Mouse (Mus musculus) MEL (cell line): Measurements from ENCODE around the gene Vill. TPM values are rescaled to one million over a fixed set of nuclear protein-coding genes. Genes with fewer than 3 reads are reported as not detected.

Source experiments
- DNase-seq: peaks from one replicate; pipeline ENCODE4 v3.0.0; 2011; ENCODE audit warnings: low read depth, low spot score
- H3K27ac ChIP-seq: 2 replicates; pipeline ENCODE4 v1.5.1; 2012; ENCODE audit warnings: low read depth, mild to moderate bottlenecking, control low read depth, low read length, moderate library complexity; ENCODE audit not compliant: control insufficient read depth
- H3K27me3 ChIP-seq, 2 experiments: fragments of 150-350 bp in 1 of 2; sonication (generic) in 1 of 2; 2 replicates each; pipeline ENCODE4 v1.6.1; 2012; ENCODE audit warnings: low read length in 2 of 2, mild to moderate bottlenecking in 2 of 2, improper control_type of control experiment in 1 of 2, moderate library complexity in 1 of 2; ENCODE audit not compliant: insufficient read depth in 2 of 2, control insufficient read depth in 1 of 2
- H3K36me3 ChIP-seq, 2 experiments: 2 replicates each; pipeline ENCODE4 v1.6.1; 2012 to 2014; ENCODE audit warnings: low read length in 2 of 2, improper control_type of control experiment in 1 of 2, inconsistent platforms in 1 of 2, mild to moderate bottlenecking in 1 of 2; ENCODE audit not compliant: insufficient read depth in 2 of 2, control insufficient read depth in 1 of 2
- H3K4me1 ChIP-seq, 2 experiments: fragments of 150-350 bp in 1 of 2; sonication (generic) in 1 of 2; 2 replicates each; pipeline ENCODE4 v1.6.1; 2012; ENCODE audit warnings: low read length in 2 of 2, improper control_type of control experiment in 1 of 2, mild to moderate bottlenecking in 1 of 2; ENCODE audit not compliant: insufficient read depth in 2 of 2, control insufficient read depth in 1 of 2
- H3K4me3 ChIP-seq, 2 experiments: fragments of 150-350 bp in 1 of 2; sonication (generic) in 1 of 2; 2 replicates each; pipeline ENCODE4 v1.5.1; 2012; ENCODE audit warnings: low read depth in 2 of 2, low read length in 2 of 2, mild to moderate bottlenecking in 2 of 2, moderate library complexity in 2 of 2, control low read depth in 1 of 2, improper control_type of control experiment in 1 of 2; ENCODE audit not compliant: control insufficient read depth in 1 of 2, insufficient read depth in 1 of 2
- H3K79me2 ChIP-seq: 2 replicates; pipeline ENCODE4 v1.6.1; 2012; ENCODE audit warnings: mild to moderate bottlenecking, low read length, moderate library complexity; ENCODE audit not compliant: control insufficient read depth, poor library complexity, insufficient read depth
- H3K9ac ChIP-seq: 2 replicates; pipeline ENCODE4 v1.6.1; 2012; ENCODE audit warnings: low read depth, mild to moderate bottlenecking, control low read depth, low read length, moderate library complexity; ENCODE audit not compliant: control insufficient read depth, poor library complexity, severe bottlenecking
- H3K9me3 ChIP-seq: fragments of 150-350 bp; sonication (generic); replicated peaks from 2 replicates; pipeline ENCODE4 v1.6.1; 2012; ENCODE audit warnings: mild to moderate bottlenecking, low read length, improper control_type of control experiment, moderate library complexity; ENCODE audit not compliant: insufficient read depth
- CTCF ChIP-seq, 3 experiments: IDR thresholded peaks in 2 of 3; conservative IDR thresholded peaks in 1 of 3; 2 replicates each; pipeline ENCODE4 v1.5.1; 2011 to 2012; ENCODE audit warnings: low read length in 3 of 3, low read depth in 2 of 3, mild to moderate bottlenecking in 2 of 3, improper control_type of control experiment in 1 of 3, inconsistent platforms in 1 of 3, mixed read lengths in 1 of 3, moderate library complexity in 1 of 3; ENCODE audit not compliant: control insufficient read depth in 1 of 3, insufficient read depth in 1 of 3, poor library complexity in 1 of 3, severe bottlenecking in 1 of 3
- EP300 ChIP-seq, 2 experiments: IDR thresholded peaks; 2 replicates each; pipeline ENCODE4 v1.6.1; 2011; ENCODE audit warnings: improper control_type of control experiment in 2 of 2, low read length in 2 of 2, low read depth in 1 of 2, mild to moderate bottlenecking in 1 of 2
- HCFC1 ChIP-seq: IDR thresholded peaks from 2 replicates; pipeline ENCODE4 v1.6.1; 2012; ENCODE audit warnings: low read depth, mild to moderate bottlenecking, inconsistent platforms, low read length, improper control_type of control experiment, moderate library complexity
- JUND ChIP-seq: IDR thresholded peaks from 2 replicates; pipeline ENCODE4 v1.6.1; 2011; ENCODE audit warnings: low read depth, mild to moderate bottlenecking, improper control_type of control experiment, low read length
- MAX ChIP-seq: IDR thresholded peaks from 2 replicates; pipeline ENCODE4 v1.6.1; 2011; ENCODE audit warnings: low read length, improper control_type of control experiment
- MEF2A ChIP-seq: IDR thresholded peaks from 2 replicates; pipeline ENCODE4 v1.6.1; 2014; ENCODE audit warnings: low read depth, mild to moderate bottlenecking, inconsistent platforms, low read length, improper control_type of control experiment; ENCODE audit not compliant: poor library complexity, insufficient replicate concordance, severe bottlenecking; ENCODE audit errors: extremely low read depth
- MYB ChIP-seq: IDR thresholded peaks from 2 replicates; pipeline ENCODE4 v1.6.1; 2011; ENCODE audit warnings: mild to moderate bottlenecking, low read depth, low read length, improper control_type of control experiment
- MYC ChIP-seq: IDR thresholded peaks from 2 replicates; pipeline ENCODE4 v1.6.1; 2011; ENCODE audit warnings: low read depth, mild to moderate bottlenecking, low read length, improper control_type of control experiment, moderate library complexity
- NELFE ChIP-seq: IDR thresholded peaks from 2 replicates; pipeline ENCODE4 v1.6.1; 2011; ENCODE audit warnings: low read depth, low read length, improper control_type of control experiment
- POLR2A ChIP-seq, 2 experiments: IDR thresholded peaks; 2 replicates each; pipeline ENCODE4 v1.6.1; 2011 to 2012; ENCODE audit warnings: low read length in 2 of 2, mild to moderate bottlenecking in 2 of 2, control low read depth in 1 of 2, improper control_type of control experiment in 1 of 2, low read depth in 1 of 2, moderate library complexity in 1 of 2; ENCODE audit not compliant: control insufficient read depth in 1 of 2, insufficient read depth in 1 of 2, poor library complexity in 1 of 2
- POLR2AphosphoS2 ChIP-seq: IDR thresholded peaks from 2 replicates; pipeline ENCODE4 v1.6.1; 2011; ENCODE audit warnings: low read length, improper control_type of control experiment
- POLR2AphosphoS5 ChIP-seq: IDR thresholded peaks from 2 replicates; pipeline ENCODE4 v1.6.1; 2012; ENCODE audit warnings: low read depth, borderline replicate concordance, mild to moderate bottlenecking, inconsistent platforms, low read length, moderate library complexity, mixed read lengths
- RCOR1 ChIP-seq: IDR thresholded peaks from 2 replicates; pipeline ENCODE4 v1.6.1; 2012; ENCODE audit warnings: low read depth, mild to moderate bottlenecking, inconsistent platforms, low read length, improper control_type of control experiment
- SMC3 ChIP-seq: IDR thresholded peaks from 2 replicates; pipeline ENCODE4 v1.6.1; 2011; ENCODE audit warnings: low read depth, low read length, improper control_type of control experiment
- TAL1 ChIP-seq: IDR thresholded peaks from 2 replicates; pipeline ENCODE4 v1.6.1; 2012; ENCODE audit warnings: mild to moderate bottlenecking, inconsistent platforms, low read length, moderate library complexity, mixed read lengths
- TCF12 ChIP-seq: IDR thresholded peaks from 2 replicates; pipeline ENCODE4 v1.6.1; 2014; ENCODE audit warnings: low read depth, mild to moderate bottlenecking, inconsistent platforms, low read length, improper control_type of control experiment, moderate library complexity
- UBTF ChIP-seq: IDR thresholded peaks from 2 replicates; pipeline ENCODE4 v1.6.1; 2012; ENCODE audit warnings: low read depth, mild to moderate bottlenecking, inconsistent platforms, low read length, improper control_type of control experiment, moderate library complexity, borderline replicate concordance; ENCODE audit not compliant: insufficient read depth
- USF1 ChIP-seq: IDR thresholded peaks from 2 replicates; pipeline ENCODE4 v1.6.1; 2014; ENCODE audit warnings: low read depth, mild to moderate bottlenecking, inconsistent platforms, low read length, improper control_type of control experiment, moderate library complexity
- USF2 ChIP-seq, 2 experiments: IDR thresholded peaks; 2 replicates each; pipeline ENCODE4 v1.6.1; 2011 to 2012; ENCODE audit warnings: improper control_type of control experiment in 2 of 2, low read length in 2 of 2, borderline replicate concordance in 1 of 2, inconsistent platforms in 1 of 2, low read depth in 1 of 2, mild to moderate bottlenecking in 1 of 2; ENCODE audit not compliant: insufficient read depth in 1 of 2
- ZKSCAN1 ChIP-seq: IDR thresholded peaks from 2 replicates; pipeline ENCODE4 v1.6.1; 2012; ENCODE audit warnings: low read depth, mild to moderate bottlenecking, inconsistent platforms, low read length, improper control_type of control experiment, moderate library complexity
- polyA plus RNA-seq, 2 experiments: library from polyadenylated mRNA; stranded (reverse) in 1 of 2; unstranded in 1 of 2; fragments of >175 nt in 1 of 2; fragments of >200 nt in 1 of 2; gene quantifications; 2 replicates each; pipeline versions ENCODE4 v1.2.1 to v1.2.4; 2012; ENCODE audit warnings: low replicate concordance in 2 of 2, low read depth in 1 of 2; ENCODE audit not compliant: insufficient read length in 2 of 2, insufficient read depth in 1 of 2, missing spikeins in 1 of 2
- total RNA-seq: library from RNA; depleted of rRNA; stranded (reverse); fragments of 300-350 nt; gene quantifications from 2 replicates; pipeline ENCODE4 v1.2.3, GENCODE M21; 2012

Gene Vill
- total and polyA plus RNA-seq, 3 experiments = 76.2 to 197 (median 90.9) TPM

DNA sequence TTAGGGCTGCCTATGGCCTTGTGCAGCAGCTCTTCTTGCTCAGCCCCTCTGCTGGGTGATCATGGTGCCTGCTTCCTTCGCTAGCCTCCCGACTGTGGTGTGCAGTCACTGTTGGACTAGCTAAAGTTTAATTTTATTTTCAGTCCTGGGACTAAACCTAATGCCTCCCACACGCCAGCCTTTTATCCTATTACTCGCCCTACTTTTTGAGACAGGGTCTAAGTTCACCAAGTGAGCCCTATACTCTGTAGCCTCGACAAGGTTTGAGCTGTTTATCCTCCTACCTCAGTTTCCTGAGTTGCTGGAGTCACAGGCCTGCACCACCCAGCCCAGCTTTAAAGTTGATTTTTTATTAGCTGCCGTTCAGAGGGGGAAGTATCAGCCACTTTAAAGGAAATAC lies 27.3 kb upstream of the Vill start:
- no peaks in the 10 kb centered on the region for H3K27me3 ChIP-seq
- H3K4me1 ChIP-seq = no peaks in the 10 kb centered on the region
- H3K79me2 ChIP-seq = no peaks in the 10 kb centered on the region
- H3K27ac ChIP-seq = no peak overlapping the region
- DNase-seq = no peak
- H3K9ac ChIP-seq = no peak overlapping the region
- no peaks in the 10 kb centered on the region for H3K36me3 ChIP-seq
- H3K9me3 ChIP-seq = no peaks in the 10 kb centered on the region
- TF ChIP-seq MEF2A (no peak), USF2 (IDR thresholded peaks at IDR 0.05; ENCODE audit: borderline replicate concordance in 1 of 2, insufficient read depth in 1 of 2, low read depth in 1 of 2, low read length in 2 of 2) (no peak), EP300 (IDR thresholded peaks at IDR 0.05; ENCODE audit: low read depth in 1 of 2, low read length in 2 of 2) (no peak), ZKSCAN1 (no peak), JUND (no peak)
- H3K4me3 ChIP-seq = no peak overlapping the region

- Histone ChIP-seq H3K79me2 (no peaks in the 10 kb centered on the region), H3K36me3 (no peaks in the 10 kb centered on the region), H3K4me3 (no peak overlapping the region), H3K4me1 (no peaks in the 10 kb centered on the region), H3K27ac (no peak overlapping the region), H3K27me3 (no peaks in the 10 kb centered on the region), H3K9ac (no peak overlapping the region), H3K9me3 (no peaks in the 10 kb centered on the region)
- no peak for DNase-seq
- no peak for TF ChIP-seq POLR2AphosphoS2
- TF ChIP-seq JUND = no peak
- no peak for TF ChIP-seq MYC
- no peak for TF ChIP-seq USF1
- peak in 2 of 3 experiments; percentile 10 to 27; a peak in 2 of 6 replicates for TF ChIP-seq CTCF (IDR thresholded peaks at IDR 0.05 in 2 of 3, conservative IDR thresholded peaks at IDR 0.05 in 1 of 3; ENCODE audit: control insufficient read depth in 1 of 3, insufficient read depth in 1 of 3, low read depth in 2 of 3, low read length in 3 of 3, poor library complexity in 1 of 3, severe bottlenecking in 1 of 3)
- no peak for TF ChIP-seq MAX
- no peak for TF ChIP-seq EP300 (IDR thresholded peaks at IDR 0.05; ENCODE audit: low read depth in 1 of 2, low read length in 2 of 2)
- TF ChIP-seq, all 39 proteins: peak for 1
These were observed 26.7 kb upstream of the Vill start for GRCm38 (mm10) chr9:119025832-119026331.

DNA sequence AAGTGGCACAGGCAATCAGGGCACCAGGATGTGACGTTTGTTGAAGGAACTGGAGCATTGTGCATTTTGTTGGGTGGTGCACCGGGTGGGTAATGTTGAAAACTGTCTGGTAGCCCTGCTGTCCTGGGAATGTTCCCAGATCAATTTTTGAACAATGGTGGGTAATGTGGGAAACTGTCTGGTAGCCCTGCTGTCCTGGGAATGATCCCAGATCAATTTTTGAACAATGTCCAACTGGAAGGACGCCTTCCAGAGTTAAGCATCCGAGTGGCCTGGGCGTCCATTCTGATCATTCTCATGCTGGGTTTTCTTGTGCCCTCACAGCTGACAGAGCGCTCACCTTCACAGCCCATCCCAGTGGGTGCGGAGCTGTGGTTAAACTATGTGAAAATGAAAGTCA lies 25.2 kb upstream of the Vill start:
- H3K36me3 ChIP-seq = no peaks in the 10 kb centered on the region
- H3K79me2 ChIP-seq = no peaks in the 10 kb centered on the region
- H3K4me3 ChIP-seq = no peak overlapping the region
- no peak overlapping the region for H3K9ac ChIP-seq
- no peak overlapping the region for H3K27ac ChIP-seq
- TF ChIP-seq POLR2AphosphoS5 (no peak), POLR2A (IDR thresholded peaks at IDR 0.05; ENCODE audit: control insufficient read depth in 1 of 2, insufficient read depth in 1 of 2, low read depth in 1 of 2, low read length in 2 of 2, poor library complexity in 1 of 2) (no peak), RCOR1 (no peak), NELFE (no peak), TAL1 (no peak), SMC3 (no peak), MYB (no peak), UBTF (no peak), HCFC1 (no peak), MYC (no peak), TCF12 (no peak)
- H3K4me1 ChIP-seq = no peaks in the 10 kb centered on the region
- DNase-seq = no peak
- H3K9me3 ChIP-seq = no peaks in the 10 kb centered on the region
- no peaks in the 10 kb centered on the region for H3K27me3 ChIP-seq
